Mouse (Mus musculus) MEL (cell line): Measurements from ENCODE around the gene Nub1. TPM values are rescaled to one million over a fixed set of nuclear protein-coding genes. Genes with fewer than 3 reads are reported as not detected.

Experiments
- DNase-seq: peaks from one replicate; pipeline ENCODE4 v3.0.0; 2011; ENCODE audit warnings: low read depth, low spot score
- H3K27ac ChIP-seq: 2 replicates; pipeline ENCODE4 v1.5.1; 2012; ENCODE audit warnings: low read depth, mild to moderate bottlenecking, control low read depth, low read length, moderate library complexity; ENCODE audit not compliant: control insufficient read depth
- H3K27me3 ChIP-seq, 2 experiments: fragments of 150-350 bp in 1 of 2; sonication (generic) in 1 of 2; 2 replicates each; pipeline ENCODE4 v1.6.1; 2012; ENCODE audit warnings: low read length in 2 of 2, mild to moderate bottlenecking in 2 of 2, improper control_type of control experiment in 1 of 2, moderate library complexity in 1 of 2; ENCODE audit not compliant: insufficient read depth in 2 of 2, control insufficient read depth in 1 of 2
- H3K36me3 ChIP-seq, 2 experiments: 2 replicates each; pipeline ENCODE4 v1.6.1; 2012 to 2014; ENCODE audit warnings: low read length in 2 of 2, improper control_type of control experiment in 1 of 2, inconsistent platforms in 1 of 2, mild to moderate bottlenecking in 1 of 2; ENCODE audit not compliant: insufficient read depth in 2 of 2, control insufficient read depth in 1 of 2
- H3K4me1 ChIP-seq, 2 experiments: fragments of 150-350 bp in 1 of 2; sonication (generic) in 1 of 2; 2 replicates each; pipeline ENCODE4 v1.6.1; 2012; ENCODE audit warnings: low read length in 2 of 2, improper control_type of control experiment in 1 of 2, mild to moderate bottlenecking in 1 of 2; ENCODE audit not compliant: insufficient read depth in 2 of 2, control insufficient read depth in 1 of 2
- H3K4me3 ChIP-seq, 2 experiments: fragments of 150-350 bp in 1 of 2; sonication (generic) in 1 of 2; 2 replicates each; pipeline ENCODE4 v1.5.1; 2012; ENCODE audit warnings: low read depth in 2 of 2, low read length in 2 of 2, mild to moderate bottlenecking in 2 of 2, moderate library complexity in 2 of 2, control low read depth in 1 of 2, improper control_type of control experiment in 1 of 2; ENCODE audit not compliant: control insufficient read depth in 1 of 2, insufficient read depth in 1 of 2
- H3K79me2 ChIP-seq: 2 replicates; pipeline ENCODE4 v1.6.1; 2012; ENCODE audit warnings: mild to moderate bottlenecking, low read length, moderate library complexity; ENCODE audit not compliant: control insufficient read depth, poor library complexity, insufficient read depth
- H3K9ac ChIP-seq: 2 replicates; pipeline ENCODE4 v1.6.1; 2012; ENCODE audit warnings: low read depth, mild to moderate bottlenecking, control low read depth, low read length, moderate library complexity; ENCODE audit not compliant: control insufficient read depth, poor library complexity, severe bottlenecking
- H3K9me3 ChIP-seq: fragments of 150-350 bp; sonication (generic); replicated peaks from 2 replicates; pipeline ENCODE4 v1.6.1; 2012; ENCODE audit warnings: mild to moderate bottlenecking, low read length, improper control_type of control experiment, moderate library complexity; ENCODE audit not compliant: insufficient read depth
- CHD1 ChIP-seq: IDR thresholded peaks from 2 replicates; pipeline ENCODE4 v1.6.1; 2012; ENCODE audit warnings: low read depth, mild to moderate bottlenecking, inconsistent platforms, low read length, improper control_type of control experiment
- CHD2 ChIP-seq: IDR thresholded peaks from 2 replicates; pipeline ENCODE4 v1.6.1; 2011; ENCODE audit warnings: low read length, improper control_type of control experiment
- CTCF ChIP-seq, 3 experiments: IDR thresholded peaks in 2 of 3; conservative IDR thresholded peaks in 1 of 3; 2 replicates each; pipeline ENCODE4 v1.5.1; 2011 to 2012; ENCODE audit warnings: low read length in 3 of 3, low read depth in 2 of 3, mild to moderate bottlenecking in 2 of 3, improper control_type of control experiment in 1 of 3, inconsistent platforms in 1 of 3, mixed read lengths in 1 of 3, moderate library complexity in 1 of 3; ENCODE audit not compliant: control insufficient read depth in 1 of 3, insufficient read depth in 1 of 3, poor library complexity in 1 of 3, severe bottlenecking in 1 of 3
- ETS1 ChIP-seq: IDR thresholded peaks from 2 replicates; pipeline ENCODE4 v1.6.1; 2012; ENCODE audit warnings: low read depth, mild to moderate bottlenecking, inconsistent platforms, low read length, improper control_type of control experiment, moderate library complexity
- GATA1 ChIP-seq: IDR thresholded peaks from 2 replicates; pipeline ENCODE4 v1.6.1; 2011; ENCODE audit warnings: low read depth, low read length, improper control_type of control experiment
- HCFC1 ChIP-seq: IDR thresholded peaks from 2 replicates; pipeline ENCODE4 v1.6.1; 2012; ENCODE audit warnings: low read depth, mild to moderate bottlenecking, inconsistent platforms, low read length, improper control_type of control experiment, moderate library complexity
- MXI1 ChIP-seq: IDR thresholded peaks from 2 replicates; pipeline ENCODE4 v1.6.1; 2011; ENCODE audit warnings: mild to moderate bottlenecking, low read depth, low read length, improper control_type of control experiment
- MYB ChIP-seq: IDR thresholded peaks from 2 replicates; pipeline ENCODE4 v1.6.1; 2011; ENCODE audit warnings: mild to moderate bottlenecking, low read depth, low read length, improper control_type of control experiment
- MYC ChIP-seq: IDR thresholded peaks from 2 replicates; pipeline ENCODE4 v1.6.1; 2011; ENCODE audit warnings: low read depth, mild to moderate bottlenecking, low read length, improper control_type of control experiment, moderate library complexity
- NELFE ChIP-seq: IDR thresholded peaks from 2 replicates; pipeline ENCODE4 v1.6.1; 2011; ENCODE audit warnings: low read depth, low read length, improper control_type of control experiment
- POLR2A ChIP-seq, 2 experiments: IDR thresholded peaks; 2 replicates each; pipeline ENCODE4 v1.6.1; 2011 to 2012; ENCODE audit warnings: low read length in 2 of 2, mild to moderate bottlenecking in 2 of 2, control low read depth in 1 of 2, improper control_type of control experiment in 1 of 2, low read depth in 1 of 2, moderate library complexity in 1 of 2; ENCODE audit not compliant: control insufficient read depth in 1 of 2, insufficient read depth in 1 of 2, poor library complexity in 1 of 2
- RCOR1 ChIP-seq: IDR thresholded peaks from 2 replicates; pipeline ENCODE4 v1.6.1; 2012; ENCODE audit warnings: low read depth, mild to moderate bottlenecking, inconsistent platforms, low read length, improper control_type of control experiment
- SIN3A ChIP-seq: IDR thresholded peaks from 2 replicates; pipeline ENCODE4 v1.6.1; 2012; ENCODE audit warnings: low read length, improper control_type of control experiment, inconsistent platforms
- SMC3 ChIP-seq: IDR thresholded peaks from 2 replicates; pipeline ENCODE4 v1.6.1; 2011; ENCODE audit warnings: low read depth, low read length, improper control_type of control experiment
- TCF12 ChIP-seq: IDR thresholded peaks from 2 replicates; pipeline ENCODE4 v1.6.1; 2014; ENCODE audit warnings: low read depth, mild to moderate bottlenecking, inconsistent platforms, low read length, improper control_type of control experiment, moderate library complexity
- ZMIZ1 ChIP-seq: IDR thresholded peaks from 2 replicates; pipeline ENCODE4 v1.6.1; 2012; ENCODE audit warnings: low read depth, mild to moderate bottlenecking, inconsistent platforms, low read length, improper control_type of control experiment, moderate library complexity
- ZNF384 ChIP-seq: IDR thresholded peaks from 2 replicates; pipeline ENCODE4 v1.6.1; 2012; ENCODE audit warnings: low read depth, mild to moderate bottlenecking, inconsistent platforms, low read length, improper control_type of control experiment
- polyA plus RNA-seq, 2 experiments: library from polyadenylated mRNA; stranded (reverse) in 1 of 2; unstranded in 1 of 2; fragments of >175 nt in 1 of 2; fragments of >200 nt in 1 of 2; gene quantifications; 2 replicates each; pipeline versions ENCODE4 v1.2.1 to v1.2.4; 2012; ENCODE audit warnings: low replicate concordance in 2 of 2, low read depth in 1 of 2; ENCODE audit not compliant: insufficient read length in 2 of 2, insufficient read depth in 1 of 2, missing spikeins in 1 of 2
- total RNA-seq: library from RNA; depleted of rRNA; stranded (reverse); fragments of 300-350 nt; gene quantifications from 2 replicates; pipeline ENCODE4 v1.2.3, GENCODE M21; 2012

Gene Nub1
- total and polyA plus RNA-seq, 3 experiments: 38.3 to 59.6 TPM; not detected in 1

DNA sequence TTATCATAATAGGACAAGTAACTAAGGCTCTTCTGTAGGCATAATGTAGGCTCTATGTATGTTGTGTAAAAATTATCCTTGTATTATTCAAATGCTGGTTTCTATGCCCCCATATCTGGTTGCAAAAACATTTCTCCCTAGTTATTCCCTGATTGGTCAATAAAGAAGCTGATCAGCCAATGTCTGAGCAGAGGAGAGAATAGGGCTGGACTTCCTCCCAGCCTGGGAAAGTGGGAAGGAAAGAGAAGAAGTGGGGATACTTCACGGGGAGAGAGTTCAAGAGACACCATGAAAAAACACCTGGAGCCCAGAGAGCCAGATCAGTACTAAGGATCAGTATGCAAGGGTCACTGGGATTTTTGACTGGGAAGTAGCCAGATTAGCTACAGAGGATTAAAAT lies 3.9 kb upstream of the Nub1 start:
- Histone ChIP-seq H3K9ac (0 out of 2 replicates have a peak overlapping the region, but pooled peaks have one; percentile 6), H3K36me3 (peaks cover 0 to 3% of the 10 kb centered on the region in 2 experiments; a peak in 1 of 4 replicates), H3K27ac (no peak overlapping the region), H3K9me3 (no peaks in the 10 kb centered on the region), H3K4me3 (peak overlapping the region in 1 of 2 experiments; percentile 45; a peak in 2 of 4 replicates), H3K79me2 (no peaks in the 10 kb centered on the region; the same call in 1 of the 2 replicates), H3K27me3 (peaks cover 0 to 2% of the 10 kb centered on the region in 2 experiments; a peak in 1 of 4 replicates), H3K4me1 (peaks cover 3% of the 10 kb centered on the region in 2 experiments; a peak in 2 of 4 replicates)
- peak; percentile 69 for DNase-seq
- TF ChIP-seq MYB: no peak
- TF ChIP-seq HCFC1: 0 out of 2 replicates have a peak, but pooled peaks have one; percentile 35
- TF ChIP-seq POLR2A (IDR thresholded peaks at IDR 0.05; ENCODE audit: control insufficient read depth in 1 of 2, insufficient read depth in 1 of 2, low read depth in 1 of 2, low read length in 2 of 2, poor library complexity in 1 of 2): peak in 1 of 2 experiments; percentile 56; a peak in 2 of 4 replicates
- peak; percentile 43 for TF ChIP-seq NELFE

DNA sequence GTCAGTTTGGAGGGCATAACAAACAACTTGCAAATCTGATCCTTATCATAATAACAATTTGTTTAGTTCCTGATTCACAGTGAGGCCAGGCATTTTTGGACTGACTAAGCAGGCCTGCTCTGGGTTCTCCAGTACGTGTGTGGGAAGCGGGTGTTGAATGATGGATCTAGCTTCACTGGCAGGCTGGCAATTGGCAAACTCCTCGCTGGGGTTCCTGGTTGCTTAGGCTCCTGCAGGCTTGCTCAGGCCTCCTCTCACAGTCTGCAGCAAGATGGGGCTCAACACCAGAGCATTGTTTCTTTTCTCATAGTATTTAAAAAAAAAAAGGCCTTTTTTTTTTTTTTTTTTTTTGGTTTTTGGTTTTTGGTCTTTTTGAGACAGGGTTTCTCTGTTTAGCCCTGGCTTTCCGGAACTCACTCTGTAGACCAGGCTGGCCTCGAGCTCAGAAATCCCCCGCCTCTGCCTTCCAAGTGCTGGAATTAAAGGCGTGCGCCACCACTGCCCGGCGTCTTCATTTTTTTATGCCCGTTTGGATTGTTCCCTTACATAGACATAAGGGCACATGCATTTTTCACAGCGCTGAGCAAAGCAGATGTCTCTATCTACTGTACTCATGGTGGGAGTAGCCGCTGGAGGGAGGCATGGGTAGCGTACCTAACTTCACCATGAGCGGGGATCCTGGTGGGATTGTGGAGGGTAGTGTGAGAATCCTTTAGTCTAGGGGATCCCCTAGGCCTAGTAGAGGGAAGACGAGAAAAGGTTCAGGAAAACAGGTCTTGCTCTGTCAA lies 560 bp upstream of the Nub1 start:
- peak overlapping the region; percentile 88 for H3K9ac ChIP-seq
- TF ChIP-seq MYB (no peak), TCF12 (no peak), ZNF384 (peak; percentile 89), CHD2 (no peak), SIN3A (peak; percentile 38; the same call in 1 of the 2 replicates), CHD1 (peak; percentile 92), CTCF (IDR thresholded peaks at IDR 0.05 in 2 of 3, conservative IDR thresholded peaks at IDR 0.05 in 1 of 3; ENCODE audit: control insufficient read depth in 1 of 3, insufficient read depth in 1 of 3, low read depth in 2 of 3, low read length in 3 of 3, poor library complexity in 1 of 3, severe bottlenecking in 1 of 3) (peak in 2 of 3 experiments; percentile 5 to 9; a peak in 1 of 6 replicates)
- TF ChIP-seq, all 39 proteins: peak for 4
- peaks cover 6% of the 10 kb centered on the region for H3K79me2 ChIP-seq
- peaks cover 9 to 10% of the 10 kb centered on the region in 2 experiments for H3K4me1 ChIP-seq
- no peaks in the 10 kb centered on the region for H3K27me3 ChIP-seq
- peak overlapping the region; percentile 59 to 61 for H3K4me3 ChIP-seq
- H3K27ac ChIP-seq: peak overlapping the region; percentile 90
- H3K9me3 ChIP-seq: no peaks in the 10 kb centered on the region
- peaks cover 0 to 13% of the 10 kb centered on the region in 2 experiments; a peak in 2 of 4 replicates for H3K36me3 ChIP-seq
- peak; percentile 79 for DNase-seq

DNA sequence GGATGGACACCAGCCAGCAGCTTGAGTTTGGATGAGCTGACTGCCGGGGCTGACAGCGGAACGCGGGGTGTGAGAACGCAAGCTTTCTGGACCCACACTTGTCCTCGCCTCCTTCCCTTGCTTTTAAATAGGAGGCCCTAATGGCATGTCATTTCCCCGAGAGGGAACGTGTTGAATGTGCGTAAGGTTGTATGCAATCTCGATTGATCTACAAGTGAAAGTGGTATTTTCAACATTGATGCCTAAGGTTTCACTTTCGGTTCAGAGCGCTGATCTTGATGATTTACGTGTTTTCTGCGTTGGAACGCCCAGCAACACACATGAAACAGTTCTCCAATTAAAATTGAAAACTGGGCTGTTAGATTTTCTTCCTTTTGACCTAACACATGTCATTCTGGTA lies 844 bp downstream of the Nub1 start:
- peak overlapping the region; percentile 75 for H3K9ac ChIP-seq
- H3K27me3 ChIP-seq: no peaks in the 10 kb centered on the region
- peak overlapping the region; percentile 92 for H3K27ac ChIP-seq
- H3K4me1 ChIP-seq: peaks cover 9 to 10% of the 10 kb centered on the region in 2 experiments
- peak; percentile 94 for DNase-seq
- peaks cover 0 to 18% of the 10 kb centered on the region in 2 experiments; a peak in 2 of 4 replicates for H3K36me3 ChIP-seq
- H3K79me2 ChIP-seq: peaks cover 6% of the 10 kb centered on the region
- TF ChIP-seq GATA1: 0 out of 2 replicates have a peak, but pooled peaks have one; percentile 23
- peak; percentile 73; the same call in 1 of the 2 replicates for TF ChIP-seq MYC
- TF ChIP-seq ZNF384: peak; percentile 23; the same call in 1 of the 2 replicates
- peak; percentile 95 for TF ChIP-seq ETS1
- TF ChIP-seq ZMIZ1: no peak
- TF ChIP-seq RCOR1: no peak
- TF ChIP-seq SMC3: no peak
- TF ChIP-seq CHD1: 0 out of 2 replicates have a peak, but pooled peaks have one; percentile 82
- peak; percentile 90 for TF ChIP-seq MXI1
- TF ChIP-seq SIN3A: peak; percentile 96
- H3K9me3 ChIP-seq: no peaks in the 10 kb centered on the region
- H3K4me3 ChIP-seq: peak overlapping the region; percentile 90 to 99
